Comparison of ENCODE assay signal across 10 mouse cellular contexts in the genomic region with DNA sequence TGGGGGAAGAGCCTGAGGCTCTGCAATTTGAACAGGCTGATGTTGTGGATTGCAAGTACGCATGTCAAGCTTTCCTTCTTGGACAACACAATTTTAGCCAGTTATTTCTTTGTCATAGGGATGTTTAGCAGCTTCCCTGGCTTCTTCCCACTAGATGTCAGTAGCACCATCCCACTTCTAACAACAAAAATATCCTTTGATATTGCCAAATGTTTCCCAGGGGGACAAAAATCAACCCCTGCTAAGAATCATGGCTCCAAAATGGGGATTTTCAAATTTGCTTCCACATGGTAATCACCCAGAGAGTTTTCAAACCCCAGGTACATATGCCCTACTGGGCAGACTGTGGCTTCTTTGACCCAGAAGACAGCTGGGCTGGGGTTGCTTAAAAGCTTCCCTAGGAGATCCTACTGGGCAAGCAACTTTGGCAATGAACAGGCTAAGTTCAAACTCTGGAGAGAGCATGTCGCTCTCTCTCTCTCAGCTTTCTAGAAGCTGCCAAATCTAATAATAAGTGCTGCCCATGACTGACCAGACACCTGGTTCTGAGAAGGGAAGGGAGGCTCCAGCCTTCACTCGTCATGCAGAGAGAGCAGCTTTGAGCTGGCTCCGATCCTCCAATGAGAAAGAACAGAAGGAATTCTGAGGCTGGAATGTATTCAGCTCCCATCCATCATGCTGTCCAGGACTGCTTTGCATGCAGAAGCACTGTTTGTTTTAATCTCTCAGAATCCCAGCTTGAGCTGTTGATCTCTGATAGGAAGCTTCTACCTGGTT.
A peak's percentile ranks its signal among the peaks of the same experiment; 100 is the strongest.
DNase-seq lines count a peak whose midpoint lies in the region; ATAC-seq lines count a peak whose summit lies in the region.
"Had no signal": no experiment of that assay in that cellular context is flagged by ENCODE, and none has a peak within 500 bp of the region (broad histone marks: within the 10 kb centered on the region; RNA-seq: fewer than 3 reads in every experiment).

No protein-coding gene starts in this region.

- H3K27me3 ChIP-seq in kidney, embryonic 15.5 days, result no peaks in the 10 kb centered on the region
- H3K27me3 ChIP-seq: forebrain, embryonic 15.5 days; liver, embryonic 12.5 days had no signal

- no peak overlapping the region for H3K9ac ChIP-seq in kidney, embryonic 15.5 days
- H3K9ac ChIP-seq: forebrain, embryonic 15.5 days; liver, embryonic 12.5 days had no signal

- no peaks in the 10 kb centered on the region for H3K4me1 ChIP-seq in kidney, embryonic 15.5 days
- H3K4me1 ChIP-seq: forebrain, embryonic 15.5 days; liver, embryonic 12.5 days had no signal

- peak; percentile 79 to 86 for DNase-seq in cerebellum, postnatal 10 days
- DNase-seq in cerebellum, adult 11-12 months, result no peak
- peak; percentile 16 for DNase-seq in kidney, adult 11 months
- DNase-seq in brain, adult 2 months (ENCODE audit: low read depth, low spot score), result peak; percentile 38
- DNase-seq in kidney, postnatal 25 days, result peak; percentile 43

- H3K27ac ChIP-seq in kidney, embryonic 15.5 days, result no peak overlapping the region
- H3K27ac ChIP-seq: forebrain, embryonic 15.5 days; liver, embryonic 12.5 days had no signal

- H3K36me3 ChIP-seq in kidney, embryonic 15.5 days, result no peaks in the 10 kb centered on the region
- H3K36me3 ChIP-seq: forebrain, embryonic 15.5 days; liver, embryonic 12.5 days had no signal

- no peak for ATAC-seq in kidney, embryonic 15.5 days (replicated peaks; ENCODE audit: low FRiP score)
- ATAC-seq in megakaryocyte, adult 5-6 weeks (ENCODE audit: poor library complexity, severe bottlenecking), result no peak
- no peak for ATAC-seq in inflammation-experienced regulatory T-cells, adult 6 months
- ATAC-seq: forebrain, embryonic 15.5 days; liver, embryonic 12.5 days had no signal

- no peaks in the 10 kb centered on the region for H3K9me3 ChIP-seq in kidney, embryonic 15.5 days (replicated peaks)
- H3K9me3 ChIP-seq: forebrain, embryonic 15.5 days; liver, embryonic 12.5 days had no signal

- H3K4me3 ChIP-seq in kidney, embryonic 15.5 days (replicated peaks), result no peak overlapping the region
- H3K4me3 ChIP-seq: forebrain, embryonic 15.5 days; liver, embryonic 12.5 days had no signal

- H3K4me2 ChIP-seq in kidney, embryonic 15.5 days, result no peak overlapping the region
- H3K4me2 ChIP-seq: forebrain, embryonic 15.5 days; liver, embryonic 12.5 days had no signal

- 52% methylated on average over 4 of the region's 4 CpGs for WGBS in kidney, embryonic 15.5 days
